ENCODE assay signal across 14 mouse cellular contexts in the genomic region with DNA sequence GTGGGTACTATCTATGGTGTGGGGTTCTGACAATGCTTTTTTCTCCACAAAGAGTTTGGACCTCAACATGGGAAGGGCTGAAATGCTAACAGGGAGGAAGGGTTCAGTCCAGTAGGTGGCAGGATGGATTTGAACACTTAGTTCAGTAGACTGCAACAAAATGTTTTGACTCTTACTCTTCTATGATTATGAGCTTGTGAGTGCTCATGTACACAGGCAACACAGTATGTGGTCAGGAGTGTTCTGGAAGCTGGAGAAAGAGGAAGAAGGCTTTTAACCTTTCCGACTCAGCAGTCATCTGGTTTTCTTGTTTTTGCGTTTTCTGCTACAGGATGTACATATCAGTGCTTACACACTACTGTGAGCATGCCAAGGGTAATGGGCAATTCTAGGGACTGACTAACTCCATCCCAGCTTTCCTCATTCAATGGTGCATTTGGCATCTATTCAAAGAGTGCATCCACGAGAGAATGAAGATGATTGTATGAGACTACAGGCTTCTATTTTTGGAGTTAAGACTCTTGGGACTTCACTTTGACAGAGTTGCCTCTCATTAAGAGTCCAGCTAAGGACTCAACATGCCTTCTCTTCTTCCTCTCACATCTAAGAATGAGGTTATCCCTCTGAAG.
DNase-seq lines count a peak whose midpoint lies in the region; ATAC-seq and TF ChIP-seq lines count a peak whose summit lies in the region.
"Had no signal": no experiment of that assay in that cellular context is flagged by ENCODE, and none has a peak within 500 bp of the region (broad histone marks: within the 10 kb centered on the region; RNA-seq: fewer than 3 reads in every experiment).

No protein-coding gene starts in this region.

- H3K36me3 ChIP-seq in forebrain, postnatal 0 days (ENCODE audit: insufficient read depth) = no peaks in the 10 kb centered on the region
- no peaks in the 10 kb centered on the region for H3K36me3 ChIP-seq in forebrain, embryonic 11.5 days (ENCODE audit: control insufficient read depth, insufficient read depth, low read length)
- no peaks in the 10 kb centered on the region for H3K36me3 ChIP-seq in midbrain, postnatal 0 days (ENCODE audit: insufficient read depth, low read length)
- no peaks in the 10 kb centered on the region for H3K36me3 ChIP-seq in midbrain, embryonic 11.5 days (ENCODE audit: control insufficient read depth, insufficient read depth, low read length)
- H3K36me3 ChIP-seq: forebrain, embryonic 10.5 days; hindbrain, embryonic 13.5 days; liver, embryonic 12.5 days; midbrain, embryonic 10.5 days had no signal

- no peaks in the 10 kb centered on the region; the same call in 1 of the 2 replicates for H3K4me1 ChIP-seq in forebrain, postnatal 0 days (ENCODE audit: insufficient read depth)
- H3K4me1 ChIP-seq in forebrain, embryonic 11.5 days (replicated peaks; ENCODE audit: control insufficient read depth, insufficient read depth, low read length) = no peaks in the 10 kb centered on the region
- no peaks in the 10 kb centered on the region for H3K4me1 ChIP-seq in midbrain, postnatal 0 days (ENCODE audit: insufficient read depth, low read length)
- no peaks in the 10 kb centered on the region for H3K4me1 ChIP-seq in midbrain, embryonic 11.5 days (ENCODE audit: control insufficient read depth, insufficient read depth, low read length)
- H3K4me1 ChIP-seq: forebrain, embryonic 10.5 days; hindbrain, embryonic 13.5 days; liver, embryonic 12.5 days; midbrain, embryonic 10.5 days had no signal

- no peak overlapping the region for H3K4me2 ChIP-seq in forebrain, postnatal 0 days (ENCODE audit: low read depth)
- no peak overlapping the region for H3K4me2 ChIP-seq in forebrain, embryonic 11.5 days (ENCODE audit: low read depth, low read length, severe bottlenecking)
- no peak overlapping the region for H3K4me2 ChIP-seq in midbrain, postnatal 0 days (ENCODE audit: low read depth, low read length, poor library complexity, severe bottlenecking)
- H3K4me2 ChIP-seq in midbrain, embryonic 11.5 days = no peak overlapping the region
- H3K4me2 ChIP-seq: hindbrain, embryonic 13.5 days; liver, embryonic 12.5 days had no signal

- no peak overlapping the region for H3K4me3 ChIP-seq in forebrain, postnatal 0 days (ENCODE audit: low read depth, low read length)
- H3K4me3 ChIP-seq in forebrain, embryonic 11.5 days (ENCODE audit: low read depth, low read length) = no peak overlapping the region
- H3K4me3 ChIP-seq in midbrain, postnatal 0 days (ENCODE audit: low read depth, low read length) = no peak overlapping the region
- no peak overlapping the region for H3K4me3 ChIP-seq in midbrain, embryonic 11.5 days (ENCODE audit: low read depth, low read length)
- H3K4me3 ChIP-seq: forebrain, embryonic 10.5 days; hindbrain, embryonic 13.5 days; liver, embryonic 12.5 days; midbrain, embryonic 10.5 days had no signal

- no peaks in the 10 kb centered on the region for H3K27me3 ChIP-seq in forebrain, postnatal 0 days (ENCODE audit: insufficient read depth, low read length)
- no peaks in the 10 kb centered on the region for H3K27me3 ChIP-seq in forebrain, embryonic 11.5 days (ENCODE audit: control insufficient read depth, insufficient read depth, low read length)
- H3K27me3 ChIP-seq in midbrain, postnatal 0 days (ENCODE audit: insufficient read depth, low read length) = no peaks in the 10 kb centered on the region
- no peaks in the 10 kb centered on the region for H3K27me3 ChIP-seq in midbrain, embryonic 11.5 days (ENCODE audit: control insufficient read depth, insufficient read depth, low read length)
- H3K27me3 ChIP-seq: hindbrain, embryonic 13.5 days; liver, embryonic 12.5 days had no signal

- 51% methylated on average over 3 of the region's 3 CpGs for WGBS in forebrain, postnatal 0 days
- WGBS in forebrain, embryonic 11.5 days = 81% methylated on average over 3 of the region's 3 CpGs
- WGBS in midbrain, postnatal 0 days = 73% methylated on average over 3 of the region's 3 CpGs
- 82% methylated on average over 3 of the region's 3 CpGs for WGBS in midbrain, embryonic 11.5 days

- no peaks in the 10 kb centered on the region for H3K9me3 ChIP-seq in forebrain, postnatal 0 days (ENCODE audit: low read length)
- no peaks in the 10 kb centered on the region for H3K9me3 ChIP-seq in forebrain, embryonic 11.5 days (ENCODE audit: control insufficient read depth, low read length)
- no peaks in the 10 kb centered on the region for H3K9me3 ChIP-seq in midbrain, postnatal 0 days (ENCODE audit: low read length)
- no peaks in the 10 kb centered on the region for H3K9me3 ChIP-seq in midbrain, embryonic 11.5 days (ENCODE audit: control insufficient read depth, low read length)
- H3K9me3 ChIP-seq: forebrain, embryonic 10.5 days; hindbrain, embryonic 13.5 days; liver, embryonic 12.5 days; midbrain, embryonic 10.5 days had no signal

- H3K9ac ChIP-seq in forebrain, postnatal 0 days = no peak overlapping the region
- H3K9ac ChIP-seq in forebrain, embryonic 11.5 days (ENCODE audit: low read length) = no peak overlapping the region
- H3K9ac ChIP-seq in midbrain, postnatal 0 days (replicated peaks; ENCODE audit: low read length, poor library complexity, severe bottlenecking) = no peak overlapping the region
- H3K9ac ChIP-seq in midbrain, embryonic 11.5 days (ENCODE audit: low read length) = no peak overlapping the region
- H3K9ac ChIP-seq: hindbrain, embryonic 13.5 days; liver, embryonic 12.5 days had no signal

- 0 out of 2 replicates have a peak, but pooled peaks have one; percentile 17 for TF ChIP-seq CTCF in forebrain, postnatal 0 days (IDR thresholded peaks at IDR 0.05; ENCODE audit: low read depth)
- no peak for TF ChIP-seq CTCF in midbrain, postnatal 0 days (IDR thresholded peaks at IDR 0.05)

- no peak overlapping the region for H3K27ac ChIP-seq in forebrain, postnatal 0 days (ENCODE audit: low read depth, low read length)
- no peak overlapping the region for H3K27ac ChIP-seq in forebrain, embryonic 11.5 days (ENCODE audit: low read depth, low read length)
- no peak overlapping the region for H3K27ac ChIP-seq in midbrain, postnatal 0 days (ENCODE audit: low read depth, low read length)
- H3K27ac ChIP-seq in midbrain, embryonic 11.5 days (ENCODE audit: low read depth, low read length) = no peak overlapping the region
- H3K27ac ChIP-seq: forebrain, embryonic 10.5 days; hindbrain, embryonic 13.5 days; liver, embryonic 12.5 days; midbrain, embryonic 10.5 days had no signal

- ATAC-seq in forebrain, postnatal 0 days = no peak
- no peak for ATAC-seq in forebrain, embryonic 11.5 days (replicated peaks; ENCODE audit: low FRiP score)
- no peak for ATAC-seq in midbrain, postnatal 0 days (ENCODE audit: low FRiP score)
- ATAC-seq in midbrain, embryonic 11.5 days (ENCODE audit: low FRiP score) = no peak
- ATAC-seq: liver, embryonic 12.5 days had no signal

- DNase-seq in forebrain, postnatal 0 days = no peak
- DNase-seq in forebrain, embryonic 11.5 days (ENCODE audit: low spot score) = no peak
- DNase-seq in midbrain, postnatal 0 days (ENCODE audit: low spot score) = peak; percentile 17
- DNase-seq in midbrain, embryonic 11.5 days (ENCODE audit: low spot score, missing footprints) = no peak
- DNase-seq in c-Kit-positive CD71-negative TER-119-negative erythroid progenitor cells, embryonic 14.5 days (ENCODE audit: low read depth) = peak; percentile 16
- peak; percentile 65 for DNase-seq in retina, embryonic 14.5 days (ENCODE audit: low spot score)
- no peak for DNase-seq in embryo, embryonic 9.5 days (ENCODE audit: extremely low spot score)
- no peak for DNase-seq in testis, postnatal 10 days (ENCODE audit: low spot score)
- DNase-seq: adrenal gland, postnatal 14 days; kidney, postnatal 10 days had no signal

Comparison
In these comparisons a context has a peak if more than half of its experiments do, and no peak if none do; other contexts are left out.
1. DNase-seq: peak in midbrain, postnatal 0 days (single experiment), c-Kit-positive CD71-negative TER-119-negative erythroid progenitor cells, embryonic 14.5 days (single experiment) and retina, embryonic 14.5 days (single experiment); none in forebrain, postnatal 0 days (single experiment), forebrain, embryonic 11.5 days (single experiment), midbrain, embryonic 11.5 days (single experiment), embryo, embryonic 9.5 days (single experiment) and testis, postnatal 10 days (single experiment).